ENCODE assay signal across 16 mouse cellular contexts in the genomic region with DNA sequence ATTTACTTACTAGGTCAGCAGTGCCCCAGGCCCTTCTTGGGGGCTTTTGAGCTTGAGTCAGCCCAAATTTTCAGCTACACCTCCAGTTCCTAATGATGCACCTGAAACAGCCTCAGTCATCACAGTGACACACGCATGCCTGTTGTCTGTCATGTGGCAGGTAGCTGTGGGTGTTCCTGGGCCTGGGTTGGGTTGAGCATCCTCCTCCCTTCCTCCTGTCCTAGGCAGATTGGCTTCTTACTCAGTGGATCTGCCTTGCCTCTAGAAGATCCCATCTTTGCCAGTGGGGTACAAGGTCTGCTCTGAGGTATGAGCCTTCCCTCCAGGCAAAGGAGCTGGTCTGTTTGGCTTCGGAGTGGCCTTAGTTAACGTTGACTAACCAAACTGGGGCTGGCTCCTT. TPM values are rescaled to one million over a fixed set of nuclear protein-coding genes. Genes with fewer than 3 reads are reported as not detected.
A peak's percentile ranks its signal among the peaks of the same experiment; 100 is the strongest.
DNase-seq lines count a peak whose midpoint lies in the region; ATAC-seq and TF ChIP-seq lines count a peak whose summit lies in the region.
"Had no signal": no experiment of that assay in that cellular context is flagged by ENCODE, and none has a peak within 500 bp of the region (broad histone marks: within the 10 kb centered on the region; RNA-seq: fewer than 3 reads in every experiment).

No protein-coding gene starts in this region.

- no peaks in the 10 kb centered on the region for H3K27me3 ChIP-seq in hindbrain, embryonic 13.5 days
- H3K27me3 ChIP-seq in hindbrain, embryonic 11.5 days (ENCODE audit: control insufficient read depth, insufficient read depth, low read length), result no peaks in the 10 kb centered on the region
- H3K27me3 ChIP-seq in testis, adult 2 months (ENCODE audit: control insufficient read depth, insufficient read depth, low read length), result no peaks in the 10 kb centered on the region
- no peaks in the 10 kb centered on the region for H3K27me3 ChIP-seq in neural tube, embryonic 15.5 days (replicated peaks)
- H3K27me3 ChIP-seq: limb, embryonic 15.5 days had no signal

- H3K4me2 ChIP-seq in hindbrain, embryonic 13.5 days, result 0 out of 2 replicates have a peak overlapping the region, but pooled peaks have one; percentile 87
- H3K4me2 ChIP-seq in hindbrain, embryonic 11.5 days (replicated peaks; ENCODE audit: low read depth, low read length), result no peak overlapping the region
- H3K4me2 ChIP-seq in neural tube, embryonic 15.5 days, result peak overlapping the region; percentile 95; the same call in 1 of the 2 replicates
- H3K4me2 ChIP-seq: limb, embryonic 15.5 days; midbrain, embryonic 11.5 days had no signal

- no peak; the same call in 1 of the 2 replicates for TF ChIP-seq POLR2A in testis, adult 2 months (IDR thresholded peaks at IDR 0.05; ENCODE audit: control insufficient read depth, low read depth, low read length)

- H3K9me3 ChIP-seq in hindbrain, embryonic 13.5 days, result no peaks in the 10 kb centered on the region
- no peaks in the 10 kb centered on the region for H3K9me3 ChIP-seq in hindbrain, embryonic 11.5 days (ENCODE audit: control insufficient read depth, low read length)
- H3K9me3 ChIP-seq in neural tube, embryonic 15.5 days (replicated peaks), result no peaks in the 10 kb centered on the region
- H3K9me3 ChIP-seq: limb, embryonic 15.5 days had no signal

- no peak overlapping the region for H3K9ac ChIP-seq in hindbrain, embryonic 13.5 days
- no peak overlapping the region for H3K9ac ChIP-seq in hindbrain, embryonic 11.5 days (ENCODE audit: low read depth, low read length)
- H3K9ac ChIP-seq in neural tube, embryonic 15.5 days (replicated peaks), result no peak overlapping the region
- H3K9ac ChIP-seq: limb, embryonic 15.5 days had no signal

- H3K4me1 ChIP-seq in hindbrain, embryonic 13.5 days (replicated peaks), result peaks cover 47% of the 10 kb centered on the region
- peaks cover 8% of the 10 kb centered on the region for H3K4me1 ChIP-seq in hindbrain, embryonic 11.5 days (replicated peaks; ENCODE audit: control insufficient read depth, insufficient read depth, low read length)
- H3K4me1 ChIP-seq in testis, adult 2 months (ENCODE audit: control insufficient read depth, insufficient read depth, low read length), result peaks cover 13% of the 10 kb centered on the region
- H3K4me1 ChIP-seq in neural tube, embryonic 15.5 days, result peaks cover 65% of the 10 kb centered on the region

- peak; percentile 25 for DNase-seq in cerebellum, adult 11-12 months
- no peak for DNase-seq in cerebellum, postnatal 36 days
- no peak for DNase-seq in hindbrain, embryonic 11.5 days (ENCODE audit: low spot score)
- DNase-seq in testis, postnatal 14 days (ENCODE audit: low spot score), result no peak
- DNase-seq in lung, adult 18-20 months, result no peak
- DNase-seq: kidney, adult 11 months; kidney, postnatal 25 days; layer of hippocampus, adult 9-11 months had no signal

- TF ChIP-seq CTCF in testis, adult 2 months (IDR thresholded peaks at IDR 0.05; ENCODE audit: control insufficient read depth, insufficient read depth, insufficient replicate concordance, low read depth, low read length), result no peak

- no peak overlapping the region for H3K27ac ChIP-seq in hindbrain, embryonic 13.5 days
- H3K27ac ChIP-seq in hindbrain, embryonic 11.5 days (ENCODE audit: low read depth, low read length), result no peak overlapping the region
- H3K27ac ChIP-seq in testis, adult 2 months (ENCODE audit: control insufficient read depth, insufficient read depth, low read depth, low read length), result no peak overlapping the region
- H3K27ac ChIP-seq in neural tube, embryonic 15.5 days (replicated peaks), result no peak overlapping the region
- H3K27ac ChIP-seq: limb, embryonic 15.5 days had no signal

- peaks cover 60% of the 10 kb centered on the region for H3K36me3 ChIP-seq in hindbrain, embryonic 13.5 days
- no peaks in the 10 kb centered on the region; the same call in 1 of the 2 replicates for H3K36me3 ChIP-seq in hindbrain, embryonic 11.5 days (ENCODE audit: control insufficient read depth, insufficient read depth, low read length)
- H3K36me3 ChIP-seq in testis, adult 2 months (ENCODE audit: control insufficient read depth, insufficient read depth, low read length), result peaks cover 2% of the 10 kb centered on the region
- peaks cover 53% of the 10 kb centered on the region for H3K36me3 ChIP-seq in neural tube, embryonic 15.5 days

- no peak overlapping the region for H3K4me3 ChIP-seq in hindbrain, embryonic 13.5 days
- no peak overlapping the region for H3K4me3 ChIP-seq in hindbrain, embryonic 11.5 days (ENCODE audit: low read depth, low read length)
- H3K4me3 ChIP-seq in testis, adult 2 months (ENCODE audit: control insufficient read depth, low read depth, low read length), result 0 out of 2 replicates have a peak overlapping the region, but pooled peaks have one; percentile 6
- H3K4me3 ChIP-seq in neural tube, embryonic 15.5 days (replicated peaks), result no peak overlapping the region

- WGBS in hindbrain, embryonic 13.5 days, result 94% methylated on average over 3 of the region's 3 CpGs
- 91% methylated on average over 3 of the region's 3 CpGs for WGBS in hindbrain, embryonic 11.5 days
- WGBS in neural tube, embryonic 15.5 days, result 92% methylated on average over 3 of the region's 3 CpGs

- no peak for ATAC-seq in hindbrain, embryonic 13.5 days (ENCODE audit: low FRiP score)
- no peak for ATAC-seq in hindbrain, embryonic 11.5 days (ENCODE audit: low FRiP score)
- no peak for ATAC-seq in neural tube, embryonic 15.5 days (ENCODE audit: low FRiP score)
- ATAC-seq: CD4-positive, CD25-positive, alpha-beta regulatory T cell, adult 4 months; forebrain, embryonic 16.5 days; hindbrain, embryonic 16.5 days had no signal

RNA-seq across cellular contexts. Expression of gene Spsb3, which starts 2.4 kb away (rescaled TPM):
- 72.8 and 80.0 TPM in 2 replicates for polyA plus RNA-seq in hindbrain, embryonic 13.5 days (2015; fragmentation: Nextera tagmentation; extraction: Ambion mirVana)
- 43.4 and 46.5 TPM in 2 replicates for polyA plus RNA-seq in hindbrain, embryonic 11.5 days (2014; fragmentation: Nextera tagmentation; extraction: Ambion mirVana)
- 161 and 177 TPM in 2 replicates for polyA plus RNA-seq in testis, adult 2 months (2012; rRNA removed)
- polyA plus RNA-seq in neural tube, embryonic 15.5 days (2015; fragmentation: Nextera tagmentation; extraction: Ambion mirVana), result 77.6 and 84.2 TPM in 2 replicates

RNA-seq across cellular contexts. Expression of gene Nubp2, which starts 2.7 kb away (rescaled TPM):
- polyA plus RNA-seq in hindbrain, embryonic 13.5 days (2015; fragmentation: Nextera tagmentation; extraction: Ambion mirVana), result 71.3 and 74.4 TPM in 2 replicates
- 77.6 and 84.2 TPM in 2 replicates for polyA plus RNA-seq in hindbrain, embryonic 11.5 days (2014; fragmentation: Nextera tagmentation; extraction: Ambion mirVana)
- 125 and 131 TPM in 2 replicates for polyA plus RNA-seq in testis, adult 2 months (2012; rRNA removed)
- polyA plus RNA-seq in neural tube, embryonic 15.5 days (2015; fragmentation: Nextera tagmentation; extraction: Ambion mirVana), result 63.2 and 68.9 TPM in 2 replicates

RNA-seq across cellular contexts. Expression of gene Eme2, which starts 6.0 kb away (rescaled TPM):
- 31.4 and 31.8 TPM in 2 replicates for polyA plus RNA-seq in hindbrain, embryonic 13.5 days (2015; fragmentation: Nextera tagmentation; extraction: Ambion mirVana)
- 22.7 and 24.2 TPM in 2 replicates for polyA plus RNA-seq in hindbrain, embryonic 11.5 days (2014; fragmentation: Nextera tagmentation; extraction: Ambion mirVana)
- polyA plus RNA-seq in testis, adult 2 months (2012; rRNA removed), result 28.0 and 31.2 TPM in 2 replicates
- 27.9 and 31.3 TPM in 2 replicates for polyA plus RNA-seq in neural tube, embryonic 15.5 days (2015; fragmentation: Nextera tagmentation; extraction: Ambion mirVana)

RNA-seq across cellular contexts. Expression of gene Mrps34, which starts 6.1 kb away (rescaled TPM):
- polyA plus RNA-seq in hindbrain, embryonic 13.5 days (2015; fragmentation: Nextera tagmentation; extraction: Ambion mirVana), result 77.0 and 77.6 TPM in 2 replicates
- polyA plus RNA-seq in hindbrain, embryonic 11.5 days (2014; fragmentation: Nextera tagmentation; extraction: Ambion mirVana), result 70.5 and 73.3 TPM in 2 replicates
- 45.9 and 56.7 TPM in 2 replicates for polyA plus RNA-seq in testis, adult 2 months (2012; rRNA removed)
- polyA plus RNA-seq in neural tube, embryonic 15.5 days (2015; fragmentation: Nextera tagmentation; extraction: Ambion mirVana), result 89.0 and 89.5 TPM in 2 replicates

RNA-seq across cellular contexts. Expression of gene Nme3, which starts 7.4 kb away (rescaled TPM):
- 78.4 and 82.7 TPM in 2 replicates for polyA plus RNA-seq in hindbrain, embryonic 13.5 days (2015; fragmentation: Nextera tagmentation; extraction: Ambion mirVana)
- polyA plus RNA-seq in hindbrain, embryonic 11.5 days (2014; fragmentation: Nextera tagmentation; extraction: Ambion mirVana), result 45.9 and 49.7 TPM in 2 replicates
- polyA plus RNA-seq in testis, adult 2 months (2012; rRNA removed), result 9.3 and 15.5 TPM in 2 replicates
- polyA plus RNA-seq in neural tube, embryonic 15.5 days (2015; fragmentation: Nextera tagmentation; extraction: Ambion mirVana), result 92.9 and 105 TPM in 2 replicates
